Mouse (Mus musculus) megakaryocyte, embryonic 14.5 days (primary cell): Measurements from ENCODE around the gene Wnt8b. TPM values are rescaled to one million over a fixed set of nuclear protein-coding genes. Genes with fewer than 3 reads are reported as not detected.

ENCODE experiments used
- H3K27me3 ChIP-seq: replicated peaks from 2 replicates; pipeline ENCODE3; 2012; ENCODE audit warnings: inconsistent platforms
- H3K36me3 ChIP-seq: replicated peaks from 2 replicates; pipeline ENCODE3; 2012; ENCODE audit warnings: low read length, inconsistent platforms, mixed read lengths
- H3K4me1 ChIP-seq: 2 replicates; pipeline ENCODE4 v1.6.1; 2012; ENCODE audit warnings: inconsistent platforms
- H3K4me3 ChIP-seq: replicated peaks from 2 replicates; pipeline ENCODE3; 2012; ENCODE audit warnings: moderate library complexity, mild to moderate bottlenecking, inconsistent platforms
- H3K9me3 ChIP-seq: 2 replicates; pipeline ENCODE4 v1.6.1; 2012; ENCODE audit warnings: inconsistent platforms
- FLI1 ChIP-seq: IDR thresholded peaks from 2 replicates; pipeline ENCODE4 v1.6.1; 2012; ENCODE audit warnings: low read length, inconsistent platforms, mixed read lengths
- GATA1 ChIP-seq: IDR thresholded peaks from 3 replicates; pipeline ENCODE4 v1.6.1; 2012; ENCODE audit warnings: mixed read lengths, low read length, inconsistent platforms, borderline replicate concordance
- polyA plus RNA-seq: library from polyadenylated mRNA; stranded (reverse); fragments of >175 nt; gene quantifications from 2 replicates; pipeline ENCODE4 v1.2.3, GENCODE M21; 2012; ENCODE audit warnings: low replicate concordance; ENCODE audit not compliant: insufficient read depth

The Wnt8b gene
- polyA plus RNA-seq, 1 experiment = not detected

DNA sequence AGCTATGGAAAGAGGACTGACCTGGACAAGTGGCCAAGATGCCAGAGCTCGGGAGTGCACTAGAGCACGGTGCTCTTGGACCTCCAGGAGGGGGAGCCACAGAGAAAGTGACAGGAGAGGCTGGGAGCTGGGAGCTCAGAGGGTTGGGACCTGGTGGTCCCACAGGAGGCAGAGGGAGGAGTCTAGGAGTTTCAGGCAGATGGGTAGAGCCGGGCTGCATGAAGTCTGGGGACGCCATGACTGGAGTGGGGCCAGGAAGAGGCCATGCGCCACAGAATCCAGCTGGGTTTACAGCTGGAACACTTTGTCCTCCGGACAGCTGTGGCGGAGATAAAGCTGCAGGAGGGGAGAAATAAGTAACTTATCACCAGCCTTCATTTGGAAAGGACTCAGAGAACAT, 25.9 kb downstream of the Wnt8b start:
- Histone ChIP-seq H3K4me1 (no peaks in the 10 kb centered on the region), H3K36me3 (no peaks in the 10 kb centered on the region), H3K4me3 (no peak overlapping the region), H3K9me3 (no peaks in the 10 kb centered on the region), H3K27me3 (peaks cover 74% of the 10 kb centered on the region)
- TF ChIP-seq FLI1 (no peak), GATA1 (no peak)

DNA sequence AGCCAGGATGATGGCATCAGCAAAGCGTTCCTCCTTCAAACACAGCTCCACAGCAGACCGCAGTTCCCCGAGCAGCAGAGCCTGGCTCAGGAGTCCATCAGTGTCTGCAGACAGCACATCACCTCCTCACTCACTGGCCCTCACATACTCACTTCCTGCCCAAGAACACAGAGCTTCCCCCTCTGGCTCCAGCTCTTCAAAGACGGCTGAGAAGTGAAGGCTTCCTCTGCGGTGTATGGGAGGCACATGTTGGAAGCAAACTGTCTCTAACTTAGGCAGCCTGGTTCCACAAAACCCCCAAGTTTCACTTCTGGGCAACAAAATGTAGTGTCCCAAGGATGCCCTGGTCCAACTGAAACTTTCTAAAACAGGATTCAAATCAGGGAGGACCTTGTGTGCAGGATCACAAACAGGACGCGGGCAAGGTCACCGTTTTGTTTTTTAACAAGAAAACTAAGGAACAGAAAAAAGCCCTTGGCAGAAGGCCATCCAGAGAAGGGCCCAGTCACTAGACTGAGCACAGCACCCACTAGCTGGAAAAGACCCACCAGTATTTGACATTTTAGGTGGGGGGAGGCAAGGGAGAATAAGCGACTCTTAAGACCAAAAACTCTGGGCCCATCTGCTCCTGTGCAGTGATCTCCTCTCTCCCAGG, 32.4 kb downstream of the Wnt8b start:
- Histone ChIP-seq H3K36me3 (no peaks in the 10 kb centered on the region), H3K27me3 (peaks cover 65% of the 10 kb centered on the region), H3K4me1 (peaks cover 5% of the 10 kb centered on the region; the same call in 1 of the 2 replicates), H3K4me3 (no peak overlapping the region), H3K9me3 (peaks cover 5% of the 10 kb centered on the region)
- TF ChIP-seq GATA1 (no peak), FLI1 (no peak)

DNA sequence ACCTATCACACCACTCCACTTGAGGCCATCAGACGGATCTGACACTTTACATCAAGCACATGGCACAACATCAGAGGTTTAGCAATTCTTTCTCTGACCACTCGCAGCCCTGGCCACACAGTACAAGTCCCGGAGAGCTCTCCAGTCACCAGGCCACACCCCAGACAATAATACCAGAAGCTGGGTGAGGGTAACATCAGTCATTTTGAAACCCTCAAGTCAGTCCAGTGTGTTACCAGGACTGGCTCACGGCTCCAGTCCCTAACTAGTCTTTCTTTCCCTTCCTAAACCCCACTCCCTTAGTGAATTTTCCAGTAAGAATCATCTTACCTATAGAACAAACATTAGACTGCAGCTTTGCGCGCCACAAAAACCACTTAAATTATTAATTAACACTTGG, 36.7 kb downstream of the Wnt8b start:
- TF ChIP-seq GATA1 (no peak), FLI1 (no peak)
- H3K27me3 ChIP-seq = peaks cover 67% of the 10 kb centered on the region
- H3K9me3 ChIP-seq = peaks cover 5% of the 10 kb centered on the region
- H3K4me1 ChIP-seq = peaks cover 5% of the 10 kb centered on the region; the same call in 1 of the 2 replicates
- H3K4me3 ChIP-seq = no peak overlapping the region
- no peaks in the 10 kb centered on the region for H3K36me3 ChIP-seq

DNA sequence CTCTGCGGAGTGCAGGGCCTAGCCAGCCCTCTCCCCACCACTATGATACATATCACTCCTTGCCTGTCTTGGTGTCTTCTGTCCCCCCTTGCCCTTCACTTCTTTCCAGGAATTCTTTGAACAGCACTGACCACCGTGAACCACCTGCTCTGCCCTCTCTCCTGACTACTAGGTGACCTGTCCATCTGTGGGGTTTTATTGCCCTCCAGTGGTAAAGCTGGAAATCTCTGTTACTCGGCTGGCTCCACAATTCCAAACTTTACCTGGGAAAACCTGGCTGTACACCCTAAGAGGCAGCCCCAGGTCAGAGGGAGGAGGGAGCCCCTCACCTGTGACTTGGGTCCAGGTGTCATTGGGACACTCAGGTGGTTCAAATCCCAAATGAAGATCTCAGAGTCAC, 42.1 kb downstream of the Wnt8b start:
- Histone ChIP-seq H3K36me3 (no peaks in the 10 kb centered on the region), H3K9me3 (peaks cover 12% of the 10 kb centered on the region), H3K4me3 (no peak overlapping the region), H3K4me1 (no peaks in the 10 kb centered on the region), H3K27me3 (peaks cover 52% of the 10 kb centered on the region)
- TF ChIP-seq FLI1 (no peak), GATA1 (no peak)

GRCm38 (mm10) chr19:44537416-44537815, 44.1 kb downstream of the Wnt8b start:
- Histone ChIP-seq H3K4me1 (no peaks in the 10 kb centered on the region), H3K9me3 (peaks cover 23% of the 10 kb centered on the region), H3K4me3 (no peak overlapping the region), H3K27me3 (peaks cover 38% of the 10 kb centered on the region), H3K36me3 (no peaks in the 10 kb centered on the region)
- TF ChIP-seq GATA1 (no peak), FLI1 (no peak)

GRCm38 (mm10) chr19:44542694-44543178, 49.5 kb downstream of the Wnt8b start:
- Histone ChIP-seq H3K4me3 (no peak overlapping the region), H3K4me1 (peaks cover 12% of the 10 kb centered on the region), H3K27me3 (peaks cover 34% of the 10 kb centered on the region), H3K9me3 (peaks cover 23% of the 10 kb centered on the region), H3K36me3 (peaks cover 2% of the 10 kb centered on the region)
- TF ChIP-seq GATA1 (no peak), FLI1 (no peak)

DNA sequence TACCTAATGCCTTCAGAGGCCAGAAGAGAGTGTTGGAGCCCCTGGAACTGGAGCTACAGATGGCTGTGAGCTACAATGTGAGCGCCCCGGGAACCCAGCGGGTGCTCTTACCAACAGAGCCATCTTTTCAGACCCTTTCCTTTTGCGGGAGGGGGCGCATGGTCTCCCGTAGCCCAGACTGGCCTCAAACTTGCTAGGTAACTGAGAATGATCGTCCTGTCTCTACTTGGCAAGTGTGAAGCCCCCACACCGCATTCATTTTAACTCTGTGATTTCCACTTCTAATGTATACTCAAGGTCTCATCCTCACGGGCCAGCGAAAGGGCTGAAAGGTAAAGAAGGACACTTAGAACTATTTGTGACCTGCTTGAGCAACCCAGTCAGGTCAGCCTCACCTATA, 51.1 kb downstream of the Wnt8b start:
- Histone ChIP-seq H3K27me3 (peaks cover 28% of the 10 kb centered on the region), H3K4me3 (no peak overlapping the region), H3K4me1 (peaks cover 12% of the 10 kb centered on the region), H3K9me3 (peaks cover 21% of the 10 kb centered on the region), H3K36me3 (peaks cover 19% of the 10 kb centered on the region)
- TF ChIP-seq FLI1 = no peak
- TF ChIP-seq GATA1 = no peak

- Histone ChIP-seq H3K4me3 (peak overlapping the region; percentile 59), H3K9me3 (peaks cover 17% of the 10 kb centered on the region), H3K27me3 (peaks cover 26% of the 10 kb centered on the region), H3K36me3 (peaks cover 23% of the 10 kb centered on the region), H3K4me1 (peaks cover 12% of the 10 kb centered on the region)
- TF ChIP-seq FLI1 = no peak
- TF ChIP-seq GATA1 = no peak
Measured at GRCm38 (mm10) chr19:44544775-44545174, 51.5 kb downstream of the Wnt8b start.

DNA sequence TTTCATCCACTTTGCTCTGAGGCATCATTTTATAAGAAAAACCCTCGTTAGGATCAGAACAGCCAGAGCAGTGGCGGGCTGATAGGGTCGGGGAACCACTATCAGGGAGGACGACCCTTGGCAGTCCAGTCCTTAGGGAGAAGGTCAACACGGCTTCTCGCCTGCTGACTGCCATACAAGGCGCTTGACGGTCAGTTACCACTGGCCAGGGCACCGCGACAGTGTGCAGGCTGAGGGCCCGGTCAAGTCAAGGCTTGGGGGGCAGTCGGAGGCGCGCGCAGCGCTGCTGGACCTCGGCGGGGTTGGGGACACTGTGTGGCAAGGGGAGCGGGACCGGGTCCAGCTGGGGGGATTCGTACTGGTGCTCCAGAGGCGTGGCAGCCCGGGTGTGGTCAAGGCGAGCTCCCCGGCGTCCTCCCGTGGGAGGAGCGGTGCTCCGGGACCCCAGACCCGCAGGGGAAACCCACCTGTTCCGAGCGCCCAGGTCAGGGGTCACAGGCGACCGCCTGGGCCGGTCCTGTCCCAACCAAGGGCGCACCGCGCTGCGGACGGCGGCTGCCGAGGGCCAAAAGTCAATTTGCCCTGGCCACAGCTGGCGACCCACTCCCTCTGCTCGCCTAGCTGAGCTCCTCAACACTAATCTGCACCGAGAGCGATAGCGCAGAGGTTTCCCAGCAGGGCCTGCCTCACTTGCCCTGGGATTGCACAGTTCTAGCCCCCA, 52.2 kb downstream of the Wnt8b start, which contains the start of gene Sec31b:
Gene Sec31b, minus strand, starts transcription at position 544 of the 721 bp plus-strand sequence.
- H3K36me3 ChIP-seq = peaks cover 30% of the 10 kb centered on the region
- H3K4me1 ChIP-seq = peaks cover 12% of the 10 kb centered on the region
- H3K4me3 ChIP-seq = peak within 1 kb of the TSS; percentile 91
- peaks cover 26% of the 10 kb centered on the region for H3K27me3 ChIP-seq
- H3K9me3 ChIP-seq = peaks cover 10% of the 10 kb centered on the region; the same call in 1 of the 2 replicates
- TF ChIP-seq GATA1 (no peak), FLI1 (no peak)

- TF ChIP-seq FLI1 (no peak), GATA1 (no peak)
- Histone ChIP-seq H3K9me3 (no peaks in the 10 kb centered on the region), H3K4me1 (peaks cover 17% of the 10 kb centered on the region), H3K36me3 (peaks cover 61% of the 10 kb centered on the region), H3K27me3 (peaks cover 1% of the 10 kb centered on the region), H3K4me3 (peak within 1 kb of the TSS; percentile 18)
Measured at GRCm38 (mm10) chr19:44552731-44553130, 59.5 kb downstream of the Wnt8b start, which contains the start of gene Gm20538. TSS of gene Gm20538 (minus strand) at chr19:44552831.
